Mouse (Mus musculus): ENCODE measurements around the gene Snx11.

DNA sequence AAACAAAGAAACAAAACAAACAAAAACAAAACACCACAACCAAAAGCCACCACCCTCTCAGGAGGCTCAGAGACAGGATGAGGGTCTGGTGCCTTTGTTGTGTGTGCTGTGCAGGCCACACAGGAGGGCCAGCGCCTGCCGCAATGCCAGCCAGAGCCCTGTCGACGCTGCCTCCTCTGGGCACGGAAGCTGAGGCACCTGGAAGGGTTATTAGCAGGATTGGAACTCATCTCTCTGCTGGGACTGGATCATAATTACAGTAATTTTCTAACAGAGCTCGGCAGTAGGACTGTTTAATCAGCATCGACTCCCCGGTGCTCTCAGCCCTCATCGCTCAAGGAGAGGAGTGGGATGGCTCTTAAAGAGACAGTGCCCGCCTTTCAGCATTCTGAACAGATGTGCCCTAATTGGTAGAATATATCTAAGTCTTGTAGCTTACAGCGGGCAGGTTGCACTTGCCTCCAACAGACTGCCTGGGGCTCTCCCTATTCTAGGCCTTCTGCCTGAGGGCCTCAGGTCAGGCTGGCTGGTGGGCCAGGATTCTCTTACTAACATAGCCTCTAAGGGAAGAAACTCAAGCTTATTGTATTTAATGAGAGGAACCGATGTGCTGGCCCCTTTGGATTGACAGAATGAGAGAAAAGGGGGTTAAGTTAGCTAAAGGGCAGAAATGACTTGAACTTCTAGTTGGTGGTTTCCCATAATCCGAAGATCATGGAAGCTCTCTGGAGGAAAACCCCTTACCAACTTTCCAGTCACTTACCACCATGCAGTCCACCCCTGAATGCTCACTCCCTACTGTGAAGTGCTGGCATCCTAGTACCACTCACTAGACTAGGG lies 12.6 kb downstream of the Snx11 start:
- TF ChIP-seq CTCF (IDR thresholded peaks at IDR 0.05; ENCODE audit: low read depth, low read length) (no peak), POLR2A (IDR thresholded peaks at IDR 0.05; ENCODE audit: extremely low read depth, insufficient read depth, low read length) (no peak)

Measured in liver, adult 2 months (tissue).